Mouse (Mus musculus) heart, postnatal 14 days (tissue): ENCODE measurements around the gene Serpinb1c. TPM values are rescaled to one million over a fixed set of nuclear protein-coding genes. Genes with fewer than 3 reads are reported as not detected.
"Not testable (repeated sequence)": the region's sequence is repeated elsewhere in the genome, so short reads cannot be mapped to it uniquely, and the experiment has no call there.

Source experiments
- DNase-seq, 2 experiments: peaks; one replicate each; pipeline ENCODE4 v3.0.0; 2021 to 2022
- intact Hi-C: fragments of 180-260 bp; cut with DNase I; formaldehyde crosslinking; loops from one replicate; pipeline ENCODE4 v1.15.1; 2025
- total RNA-seq, 2 experiments: library from RNA; stranded (reverse); gene quantifications; 2 replicates each; pipeline ENCODE4 v1.2.3; 2021

Serpinb1c gene
- total RNA-seq, 2 experiments from 2014 or later: 0.45 to 0.95 TPM

- not testable (repeated sequence) for DNase-seq
- intact Hi-C loops: loop anchor here (5.0 kb wide), 1 partner anchor 894 kb away; no protein-coding TSS in a partner anchor
Observed at GRCm38 (mm10) chr13:32868233-32868632, 29.8 kb downstream of the Serpinb1c start.

- no peak for DNase-seq
- intact Hi-C loops: loop anchor here (5.0 kb wide), 1 partner anchor 895 kb away; no protein-coding TSS in a partner anchor
Observed at GRCm38 (mm10) chr13:32867030-32867429, 31.0 kb downstream of the Serpinb1c start.

GRCm38 (mm10) chr13:32866484-32866883 is 31.5 kb downstream of the Serpinb1c start:
- intact Hi-C loops: loop anchor here (5.0 kb wide), 1 partner anchor 896 kb away; no protein-coding TSS in a partner anchor
- peak; percentile 72 to 79 for DNase-seq

- intact Hi-C loops: loop anchor here (5.0 kb wide), 1 partner anchor 897 kb away; no protein-coding TSS in a partner anchor
Observed at GRCm38 (mm10) chr13:32865591-32865990, 32.4 kb downstream of the Serpinb1c start.

GRCm38 (mm10) chr13:32864529-32864928 is 33.5 kb downstream of the Serpinb1c start:
- intact Hi-C loops, DNase-seq: not testable (repeated sequence)

More at GRCm38 (mm10) chr13:32865591-32865990, 32.4 kb downstream of the Serpinb1c start:
- no peak for DNase-seq

GRCm38 (mm10) chr13:32863456-32863855 is 34.6 kb downstream of the Serpinb1c start:
- intact Hi-C loops: no loop called here
- no peak for DNase-seq

GRCm38 (mm10) chr13:32860821-32861220 is 37.2 kb downstream of the Serpinb1c start:
- no peak for DNase-seq
- intact Hi-C loops: no loop called here

GRCm38 (mm10) chr13:32853073-32853472 is 44.9 kb downstream of the Serpinb1c start:
- no peak for DNase-seq
- intact Hi-C loops: no loop called here

GRCm38 (mm10) chr13:32852539-32852938 is 45.5 kb downstream of the Serpinb1c start:
- intact Hi-C loops: no loop called here
- no peak for DNase-seq

- intact Hi-C loops: no loop called here
- peak; percentile 53 to 63 for DNase-seq
Observed at GRCm38 (mm10) chr13:32851967-32852366, 46.0 kb downstream of the Serpinb1c start.

- intact Hi-C loops: no loop called here
- DNase-seq: peak; percentile 66 to 77
Observed at GRCm38 (mm10) chr13:32850668-32851404, 47.2 kb downstream of the Serpinb1c start, which contains the start of gene Serpinb1a. TSS of gene Serpinb1a (minus strand) at chr13:32851185.

- intact Hi-C loops: no loop called here
- no peak for DNase-seq
Observed at GRCm38 (mm10) chr13:32850156-32850555, 47.9 kb downstream of the Serpinb1c start.

- DNase-seq: no peak
- intact Hi-C loops: no loop called here
Observed at GRCm38 (mm10) chr13:32849531-32850123, 48.4 kb downstream of the Serpinb1c start.

- no peak for DNase-seq
- intact Hi-C loops: no loop called here
Observed at GRCm38 (mm10) chr13:32849092-32849491, 48.9 kb downstream of the Serpinb1c start.

GRCm38 (mm10) chr13:32846221-32846620 is 51.8 kb downstream of the Serpinb1c start:
- no peak for DNase-seq
- intact Hi-C loops: no loop called here

GRCm38 (mm10) chr13:32841349-32841748 is 56.7 kb downstream of the Serpinb1c start:
- DNase-seq: no peak
- intact Hi-C loops: no loop called here

GRCm38 (mm10) chr13:32839314-32839713 is 58.7 kb downstream of the Serpinb1c start:
- intact Hi-C loops: no loop called here
- no peak for DNase-seq

- intact Hi-C loops: no loop called here
- no peak for DNase-seq
Observed at GRCm38 (mm10) chr13:32834513-32834912, 63.5 kb downstream of the Serpinb1c start.

- no peak for DNase-seq
- intact Hi-C loops: no loop called here
Observed at GRCm38 (mm10) chr13:32833237-32833636, 64.8 kb downstream of the Serpinb1c start.

GRCm38 (mm10) chr13:32832776-32833175 is 65.2 kb downstream of the Serpinb1c start:
- intact Hi-C loops: no loop called here

GRCm38 (mm10) chr13:32831505-32832273 is 66.3 kb downstream of the Serpinb1c start:
- DNase-seq: no peak
- intact Hi-C loops: no loop called here

More at GRCm38 (mm10) chr13:32832776-32833175, 65.2 kb downstream of the Serpinb1c start:
- DNase-seq: no peak
